Mouse (Mus musculus): ENCODE measurements around the gene AI597479.

DNA sequence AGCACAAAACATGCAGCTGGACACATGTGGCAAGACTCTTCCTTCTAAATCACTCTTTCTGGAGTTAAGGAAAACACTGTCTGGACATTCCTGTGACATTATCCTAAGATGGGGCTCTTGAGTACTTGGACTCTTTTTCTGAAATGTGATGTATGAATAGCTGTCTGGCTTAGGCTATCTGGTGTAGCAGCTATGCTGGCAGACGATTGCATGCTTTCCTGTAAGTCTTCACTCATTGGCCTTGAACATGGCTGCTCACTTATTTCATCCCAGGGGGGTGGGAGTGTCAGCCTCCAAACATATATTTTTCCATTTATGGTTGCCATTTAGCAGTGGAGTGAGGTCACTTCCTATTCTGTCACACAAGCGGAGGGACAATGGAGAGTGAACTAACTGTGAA lies 56.0 kb downstream of the AI597479 start:
- TF ChIP-seq POLR2A (IDR thresholded peaks at IDR 0.05; ENCODE audit: control insufficient read depth, extremely low read depth, insufficient read depth, low read length, poor library complexity) (no peak), CTCF (IDR thresholded peaks at IDR 0.05; ENCODE audit: borderline replicate concordance, control insufficient read depth, extremely low read depth, insufficient read depth, low read length, poor library complexity) (no peak)

Measured in thymus, adult 2 months (tissue).